Comparison of ENCODE assay signal across 20 mouse cellular contexts in genomic region chr15:98622199-98622598, GRCm38 (mm10). TPM values are rescaled to one million over a fixed set of nuclear protein-coding genes. Genes with fewer than 3 reads are reported as not detected.
DNase-seq lines count a peak whose midpoint lies in the region; ATAC-seq and TF ChIP-seq lines count a peak whose summit lies in the region.
"Had no signal": no experiment of that assay in that cellular context is flagged by ENCODE, and none has a peak within 500 bp of the region (broad histone marks: within the 10 kb centered on the region; RNA-seq: fewer than 3 reads in every experiment).

No protein-coding gene starts in this region.

- DNase-seq in forebrain, embryonic 11.5 days (ENCODE audit: low spot score), result no peak
- DNase-seq in forebrain, postnatal 0 days, result no peak
- DNase-seq in kidney, adult 2 months, result peak; percentile 57
- peak; percentile 50 for DNase-seq in naive thymus-derived CD4-positive, alpha-beta T cell, adult 2 months (ENCODE audit: low read depth)
- no peak for DNase-seq in embryo, embryonic 10 days (ENCODE audit: low spot score)
- DNase-seq in left cerebral cortex, adult 8-10 months (ENCODE audit: low spot score in 2 of 2), result no peak
- DNase-seq: cerebellum, postnatal 14 days; gastrocnemius, postnatal 14 days; lung, postnatal 36 days; retina, postnatal 1 day; spleen, adult 18-20 months had no signal

- H3K27me3 ChIP-seq in forebrain, embryonic 11.5 days (ENCODE audit: control insufficient read depth, insufficient read depth, low read length), result no peaks in the 10 kb centered on the region; the same call in 1 of the 2 replicates
- no peaks in the 10 kb centered on the region for H3K27me3 ChIP-seq in forebrain, postnatal 0 days (ENCODE audit: insufficient read depth, low read length)
- H3K27me3 ChIP-seq in kidney, adult 2 months (replicated peaks; ENCODE audit: control insufficient read depth, insufficient read depth, low read length), result no peaks in the 10 kb centered on the region
- no peaks in the 10 kb centered on the region for H3K27me3 ChIP-seq in kidney, embryonic 14.5 days (ENCODE audit: control insufficient read depth, insufficient read depth, low read length)
- H3K27me3 ChIP-seq in E14TG2a.4 (ENCODE audit: insufficient read depth, low read length), result peaks cover 29% of the 10 kb centered on the region
- H3K27me3 ChIP-seq: forebrain, embryonic 15.5 days; hindbrain, embryonic 15.5 days had no signal

- H3K9ac ChIP-seq in forebrain, embryonic 11.5 days (ENCODE audit: low read length), result peak overlapping the region; percentile 20; the same call in 1 of the 2 replicates
- no peak overlapping the region for H3K9ac ChIP-seq in forebrain, postnatal 0 days
- H3K9ac ChIP-seq in kidney, embryonic 14.5 days (ENCODE audit: low read depth, low read length), result no peak overlapping the region
- H3K9ac ChIP-seq: forebrain, embryonic 15.5 days; hindbrain, embryonic 15.5 days; limb, embryonic 12.5 days; liver, embryonic 15.5 days; midbrain, embryonic 15.5 days had no signal

- H3K36me3 ChIP-seq in forebrain, embryonic 11.5 days (ENCODE audit: control insufficient read depth, insufficient read depth, low read length), result no peaks in the 10 kb centered on the region
- H3K36me3 ChIP-seq in forebrain, postnatal 0 days (ENCODE audit: insufficient read depth), result no peaks in the 10 kb centered on the region
- no peaks in the 10 kb centered on the region for H3K36me3 ChIP-seq in kidney, adult 2 months (ENCODE audit: control insufficient read depth, insufficient read depth, low read length)
- H3K36me3 ChIP-seq in kidney, embryonic 14.5 days (ENCODE audit: control insufficient read depth, insufficient read depth, low read length), result no peaks in the 10 kb centered on the region
- no peaks in the 10 kb centered on the region for H3K36me3 ChIP-seq in E14TG2a.4 (ENCODE audit: insufficient read depth, low read length)
- H3K36me3 ChIP-seq: forebrain, embryonic 15.5 days; heart, embryonic 10.5 days; hindbrain, embryonic 15.5 days; limb, embryonic 12.5 days; liver, embryonic 15.5 days; midbrain, embryonic 15.5 days had no signal

- no peak for ATAC-seq in forebrain, embryonic 11.5 days (replicated peaks; ENCODE audit: low FRiP score)
- ATAC-seq in forebrain, postnatal 0 days, result no peak
- no peak for ATAC-seq in kidney, embryonic 14.5 days (ENCODE audit: low FRiP score, low TSS enrichment)
- ATAC-seq: forebrain, embryonic 15.5 days; midbrain, embryonic 15.5 days had no signal

- no peak for TF ChIP-seq CTCF in forebrain, postnatal 0 days (IDR thresholded peaks at IDR 0.05; ENCODE audit: low read depth)
- no peak for TF ChIP-seq CTCF in kidney, adult 2 months (conservative IDR thresholded peaks at IDR 0.05; ENCODE audit: insufficient read depth, insufficient read length, low read depth, low read length)
- TF ChIP-seq CTCF in E14TG2a.4 (conservative IDR thresholded peaks at IDR 0.05; ENCODE audit: low read length), result no peak

- no peaks in the 10 kb centered on the region for H3K9me3 ChIP-seq in forebrain, embryonic 11.5 days (ENCODE audit: control insufficient read depth, low read length)
- H3K9me3 ChIP-seq in forebrain, postnatal 0 days (ENCODE audit: low read length), result no peaks in the 10 kb centered on the region
- H3K9me3 ChIP-seq in kidney, embryonic 14.5 days (ENCODE audit: control insufficient read depth, low read length), result 0 out of 2 replicates have a peak, but pooled peaks cover 5% of the 10 kb centered on the region
- peaks cover 3% of the 10 kb centered on the region; the same call in 1 of the 2 replicates for H3K9me3 ChIP-seq in E14TG2a.4 (ENCODE audit: low read length)
- H3K9me3 ChIP-seq: forebrain, embryonic 15.5 days; heart, embryonic 10.5 days; hindbrain, embryonic 15.5 days; limb, embryonic 12.5 days; liver, embryonic 15.5 days; midbrain, embryonic 15.5 days had no signal

- H3K4me1 ChIP-seq in forebrain, embryonic 11.5 days (replicated peaks; ENCODE audit: control insufficient read depth, insufficient read depth, low read length), result peaks cover 4% of the 10 kb centered on the region; the same call in 1 of the 2 replicates
- no peaks in the 10 kb centered on the region for H3K4me1 ChIP-seq in forebrain, postnatal 0 days (ENCODE audit: insufficient read depth)
- no peaks in the 10 kb centered on the region; the same call in 1 of the 2 replicates for H3K4me1 ChIP-seq in kidney, adult 2 months (ENCODE audit: control insufficient read depth, insufficient read depth, low read length)
- H3K4me1 ChIP-seq in kidney, embryonic 14.5 days (ENCODE audit: control insufficient read depth, insufficient read depth, low read length), result peaks cover 13% of the 10 kb centered on the region; the same call in 1 of the 2 replicates
- peaks cover 64% of the 10 kb centered on the region for H3K4me1 ChIP-seq in E14TG2a.4 (replicated peaks; ENCODE audit: low read depth, low read length)
- H3K4me1 ChIP-seq: forebrain, embryonic 15.5 days; hindbrain, embryonic 15.5 days; midbrain, embryonic 15.5 days had no signal

- TF ChIP-seq POLR2A in kidney, adult 2 months (IDR thresholded peaks at IDR 0.05; ENCODE audit: low read depth, low read length), result no peak

- no peak overlapping the region for H3K27ac ChIP-seq in forebrain, embryonic 11.5 days (ENCODE audit: low read depth, low read length)
- no peak overlapping the region for H3K27ac ChIP-seq in forebrain, postnatal 0 days (ENCODE audit: low read depth, low read length)
- no peak overlapping the region for H3K27ac ChIP-seq in kidney, adult 2 months (ENCODE audit: insufficient read depth, low read depth, low read length)
- no peak overlapping the region for H3K27ac ChIP-seq in kidney, embryonic 14.5 days (ENCODE audit: low read depth, low read length)
- H3K27ac ChIP-seq: forebrain, embryonic 15.5 days; heart, embryonic 10.5 days; hindbrain, embryonic 15.5 days; limb, embryonic 12.5 days; liver, embryonic 15.5 days; midbrain, embryonic 15.5 days had no signal

- H3K4me2 ChIP-seq in forebrain, embryonic 11.5 days (ENCODE audit: low read depth, low read length, severe bottlenecking), result no peak overlapping the region
- H3K4me2 ChIP-seq in forebrain, postnatal 0 days (ENCODE audit: low read depth), result no peak overlapping the region
- no peak overlapping the region for H3K4me2 ChIP-seq in kidney, embryonic 14.5 days (replicated peaks; ENCODE audit: low read depth, low read length)
- H3K4me2 ChIP-seq: forebrain, embryonic 15.5 days; hindbrain, embryonic 15.5 days; limb, embryonic 12.5 days; liver, embryonic 15.5 days; midbrain, embryonic 15.5 days had no signal

- no peak overlapping the region for H3K4me3 ChIP-seq in forebrain, embryonic 11.5 days (ENCODE audit: low read depth, low read length)
- no peak overlapping the region for H3K4me3 ChIP-seq in forebrain, postnatal 0 days (ENCODE audit: low read depth, low read length)
- H3K4me3 ChIP-seq in kidney, adult 2 months (ENCODE audit: insufficient read depth, low read depth, low read length), result no peak overlapping the region
- no peak overlapping the region for H3K4me3 ChIP-seq in kidney, embryonic 14.5 days (ENCODE audit: low read length)
- peak overlapping the region; percentile 50 for H3K4me3 ChIP-seq in E14TG2a.4 (replicated peaks; ENCODE audit: low read length)
- H3K4me3 ChIP-seq: forebrain, embryonic 15.5 days; heart, embryonic 10.5 days; hindbrain, embryonic 15.5 days; limb, embryonic 12.5 days; liver, embryonic 15.5 days; midbrain, embryonic 15.5 days had no signal

- WGBS in forebrain, embryonic 11.5 days, result 6% methylated on average over 7 of the region's 7 CpGs
- WGBS in forebrain, postnatal 0 days, result 8% methylated on average over 7 of the region's 7 CpGs
- 17% methylated on average over 7 of the region's 7 CpGs for WGBS in kidney, adult 2 months
- WGBS in kidney, embryonic 14.5 days, result 9% methylated on average over 7 of the region's 7 CpGs

RNA-seq across cellular contexts. Expression of gene Cacnb3, which starts 8.4 kb away (rescaled TPM):
- 45.3 and 46.9 TPM in 2 replicates for polyA plus RNA-seq in forebrain, embryonic 11.5 days (2014; fragmentation: Nextera tagmentation; extraction: Ambion mirVana)
- 191 and 201 TPM in 2 replicates for total RNA-seq in forebrain, postnatal 0 days (2014; rRNA removed)
- polyA plus RNA-seq in forebrain, postnatal 0 days (2015; fragmentation: Nextera tagmentation; extraction: Ambion mirVana), result 133 and 139 TPM in 2 replicates
- 20.2 and 21.7 TPM in 2 replicates for polyA plus RNA-seq in kidney, adult 2 months (2012; rRNA removed)
- polyA plus RNA-seq in kidney, embryonic 14.5 days (2014; fragmentation: Nextera tagmentation; extraction: Ambion mirVana), result 21.5 and 26.5 TPM in 2 replicates
- 100 to 1,000 TPM; 212 to 229 (median 221) TPM for total RNA-seq in left cerebral cortex, adult 8-10 months (2022)

RNA-seq across cellular contexts. Expression of gene Adcy6, which starts 12.3 kb away (rescaled TPM):
- polyA plus RNA-seq in forebrain, embryonic 11.5 days (2014; fragmentation: Nextera tagmentation; extraction: Ambion mirVana), result 11.2 and 12.3 TPM in 2 replicates
- total RNA-seq in forebrain, postnatal 0 days (2014; rRNA removed), result 39.2 and 42.3 TPM in 2 replicates
- 1.9 and 5.4 TPM in 2 replicates for polyA plus RNA-seq in forebrain, postnatal 0 days (2015; fragmentation: Nextera tagmentation; extraction: Ambion mirVana)
- polyA plus RNA-seq in kidney, adult 2 months (2012; rRNA removed), result 98.7 and 104 TPM in 2 replicates
- polyA plus RNA-seq in kidney, embryonic 14.5 days (2014; fragmentation: Nextera tagmentation; extraction: Ambion mirVana), result 26.2 and 31.5 TPM in 2 replicates
- 10 to 100 TPM; 39.7 to 46.1 (median 41.2) TPM for total RNA-seq in left cerebral cortex, adult 8-10 months (2022)

RNA-seq across cellular contexts. Expression of gene Ddx23, which starts 40.5 kb away (rescaled TPM):
- polyA plus RNA-seq in forebrain, embryonic 11.5 days (2014; fragmentation: Nextera tagmentation; extraction: Ambion mirVana), result 24.2 and 31.2 TPM in 2 replicates
- 54.9 and 70.6 TPM in 2 replicates for total RNA-seq in forebrain, postnatal 0 days (2014; rRNA removed)
- 11.9 and 13.8 TPM in 2 replicates for polyA plus RNA-seq in forebrain, postnatal 0 days (2015; fragmentation: Nextera tagmentation; extraction: Ambion mirVana)
- polyA plus RNA-seq in kidney, adult 2 months (2012; rRNA removed), result 23.8 and 24.4 TPM in 2 replicates
- 27.3 and 32.2 TPM in 2 replicates for polyA plus RNA-seq in kidney, embryonic 14.5 days (2014; fragmentation: Nextera tagmentation; extraction: Ambion mirVana)
- 10 to 100 TPM; 77.3 to 95.7 (median 87.1) TPM for total RNA-seq in left cerebral cortex, adult 8-10 months (2022)

RNA-seq across cellular contexts. Expression of gene 4930415O20Rik, which starts 51.4 kb away (rescaled TPM):
- polyA plus RNA-seq in forebrain, embryonic 11.5 days (2014; fragmentation: Nextera tagmentation; extraction: Ambion mirVana), result not detected in 2 replicates
- total RNA-seq in forebrain, postnatal 0 days (2014; rRNA removed), result not detected in 2 replicates
- 0.51 TPM in 1 of 2 replicates, not detected in the other for polyA plus RNA-seq in forebrain, postnatal 0 days (2015; fragmentation: Nextera tagmentation; extraction: Ambion mirVana)
- 1.0 and 1.1 TPM in 2 replicates for polyA plus RNA-seq in kidney, adult 2 months (2012; rRNA removed)
- polyA plus RNA-seq in kidney, embryonic 14.5 days (2014; fragmentation: Nextera tagmentation; extraction: Ambion mirVana), result 0.57 TPM in 1 of 2 replicates, not detected in the other
- total RNA-seq in left cerebral cortex, adult 8-10 months (2022), result not detected
- polyA plus RNA-seq: embryonic facial prominence, embryonic 14.5 days; hindbrain, embryonic 15.5 days; liver, embryonic 15.5 days had no signal

RNA-seq across cellular contexts. Expression of gene Ccnt1, which starts 51.5 kb away (rescaled TPM):
- polyA plus RNA-seq in forebrain, embryonic 11.5 days (2014; fragmentation: Nextera tagmentation; extraction: Ambion mirVana), result 62.2 and 67.0 TPM in 2 replicates
- 51.1 and 52.0 TPM in 2 replicates for total RNA-seq in forebrain, postnatal 0 days (2014; rRNA removed)
- 35.5 and 47.0 TPM in 2 replicates for polyA plus RNA-seq in forebrain, postnatal 0 days (2015; fragmentation: Nextera tagmentation; extraction: Ambion mirVana)
- polyA plus RNA-seq in kidney, adult 2 months (2012; rRNA removed), result 10.0 and 11.0 TPM in 2 replicates
- 55.4 and 72.9 TPM in 2 replicates for polyA plus RNA-seq in kidney, embryonic 14.5 days (2014; fragmentation: Nextera tagmentation; extraction: Ambion mirVana)
- 10 to 100 TPM; 35.1 to 44.7 (median 40.9) TPM for total RNA-seq in left cerebral cortex, adult 8-10 months (2022)

Comparison
In these comparisons a context has a peak if more than half of its experiments do, and no peak if none do; other contexts are left out.
1. DNase-seq: peak in kidney, adult 2 months (single experiment) and naive thymus-derived CD4-positive, alpha-beta T cell, adult 2 months (single experiment); none in forebrain, embryonic 11.5 days (single experiment), forebrain, postnatal 0 days (single experiment), embryo, embryonic 10 days (single experiment) and left cerebral cortex, adult 8-10 months (0 of 2).